Mouse (Mus musculus): ENCODE measurements at regions not wholly inside any gene's neighbourhood (a gene's known extent, or its start where the extent isn't known, plus 50 kb on each side); places are given as distances from the start of the nearest gene placed in this dataset.

GRCm38 (mm10) chr7:111183512-111183911 is 100.7 kb upstream of the Eif4g2 start:
- no peak for TF ChIP-seq CTCF (conservative IDR thresholded peaks at IDR 0.05; ENCODE audit: low read length)
- no peak for TF ChIP-seq NANOG (IDR thresholded peaks at IDR 0.05; ENCODE audit: borderline replicate concordance, low read length)
- TF ChIP-seq POU5F1 (IDR thresholded peaks at IDR 0.05; ENCODE audit: borderline replicate concordance, low read length) = no peak

All from E14TG2a.4 (cell line).